Mouse (Mus musculus) adrenal gland, adult 18-20 months (tissue): ENCODE measurements around the gene Tmem109. TPM values are rescaled to one million over a fixed set of nuclear protein-coding genes. Genes with fewer than 3 reads are reported as not detected.

Experiments used
- DNase-seq, 2 experiments: peaks; one replicate each; pipeline ENCODE4 v3.0.0; 2021 to 2022; ENCODE audit warnings: low spot score in 2 of 2
- total RNA-seq, 2 experiments: library from RNA; stranded (reverse); gene quantifications; 1 replicate in 1 of 2; 2 replicates in 1 of 2; pipeline ENCODE4 v1.2.3; 2021

The Tmem109 gene
- total RNA-seq, 2 experiments from 2014 or later: 110 to 148 TPM

DNA sequence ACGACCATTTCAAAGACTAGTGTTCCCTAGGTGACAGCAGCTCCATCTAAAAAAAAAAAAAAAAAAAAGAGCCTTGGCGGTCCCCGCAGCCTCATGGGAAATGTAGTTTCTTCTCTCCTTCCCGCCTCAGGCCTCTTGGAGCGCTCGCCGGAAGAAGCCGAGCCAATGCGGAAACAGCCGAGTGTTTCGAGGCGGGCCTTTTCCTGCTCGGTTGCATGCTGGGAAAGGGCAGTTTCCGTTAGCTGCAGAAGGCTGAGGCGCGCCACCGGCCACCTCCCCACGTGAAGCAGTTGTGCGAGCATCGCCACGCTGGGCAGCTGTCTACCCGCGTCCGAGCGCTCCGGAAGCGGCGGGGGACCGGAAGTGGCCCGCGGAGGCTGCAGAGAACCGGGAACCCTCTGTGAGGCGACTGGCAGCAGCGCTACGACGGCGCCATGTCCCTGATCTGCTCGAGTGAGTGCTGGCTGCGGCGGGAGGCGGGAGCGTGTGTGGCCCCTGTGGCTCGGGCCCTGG, 13.3 kb upstream of the Tmem109 start, which contains the start of gene Prpf19:
TSS of gene Prpf19 (plus strand) at position 216 of the 513 bp plus-strand sequence.
- DNase-seq: peak; percentile 92

- DNase-seq: no peak
Measured at GRCm38 (mm10) chr19:10892201-10892600, 10.4 kb upstream of the Tmem109 start.

GRCm38 (mm10) chr19:10880975-10881425, 801 bp downstream of the Tmem109 start:
- peak in 1 of 2 experiments; percentile 31 for DNase-seq

GRCm38 (mm10) chr19:10880085-10880974, 1.5 kb downstream of the Tmem109 start:
- DNase-seq: no peak

- DNase-seq: no peak
Measured at GRCm38 (mm10) chr19:10878201-10878837, 3.5 kb downstream of the Tmem109 start.

GRCm38 (mm10) chr19:10871328-10871961, 10.4 kb downstream of the Tmem109 start:
- no peak for DNase-seq

- peak in 1 of 2 experiments; percentile 35 for DNase-seq
Measured at GRCm38 (mm10) chr19:10870676-10871075, 11.1 kb downstream of the Tmem109 start.

DNA sequence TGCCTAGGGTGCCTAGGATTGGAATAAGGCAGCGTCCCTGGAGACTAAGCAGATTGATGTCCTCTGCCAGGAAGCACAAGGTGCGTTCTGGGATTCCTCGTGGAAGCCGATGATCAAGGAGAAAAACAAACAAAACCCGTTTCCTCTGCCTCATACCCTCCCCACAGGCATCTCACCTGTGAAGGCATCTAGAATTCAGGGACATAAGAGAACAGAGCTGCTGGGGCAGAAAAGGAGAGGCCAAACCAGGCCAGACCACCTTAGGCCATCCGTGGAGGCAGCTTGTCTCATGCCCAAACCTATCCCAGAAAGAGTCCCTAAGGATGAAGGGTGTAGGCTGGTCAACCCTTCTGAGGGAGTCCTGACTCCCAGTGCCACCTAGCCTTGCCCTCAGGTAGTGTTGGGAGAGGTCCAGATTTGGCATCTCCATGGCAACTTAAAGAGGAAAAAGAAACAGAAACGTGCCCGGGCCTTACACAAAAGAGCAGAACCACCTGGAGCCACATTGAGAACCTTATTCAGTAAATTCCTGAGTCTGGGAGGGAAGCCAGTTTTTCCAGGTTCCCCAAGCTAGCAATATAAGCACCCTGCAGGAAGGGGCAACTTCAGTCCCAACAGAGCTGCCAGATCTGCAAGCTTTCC, 11.8 kb downstream of the Tmem109 start, which contains the start of gene Tmem132a:
TSS of gene Tmem132a (minus strand) at position 55 of the 642 bp plus-strand sequence.
- no peak for DNase-seq

GRCm38 (mm10) chr19:10869241-10869885, 12.4 kb downstream of the Tmem109 start:
- peak; percentile 71 to 75 for DNase-seq

DNA sequence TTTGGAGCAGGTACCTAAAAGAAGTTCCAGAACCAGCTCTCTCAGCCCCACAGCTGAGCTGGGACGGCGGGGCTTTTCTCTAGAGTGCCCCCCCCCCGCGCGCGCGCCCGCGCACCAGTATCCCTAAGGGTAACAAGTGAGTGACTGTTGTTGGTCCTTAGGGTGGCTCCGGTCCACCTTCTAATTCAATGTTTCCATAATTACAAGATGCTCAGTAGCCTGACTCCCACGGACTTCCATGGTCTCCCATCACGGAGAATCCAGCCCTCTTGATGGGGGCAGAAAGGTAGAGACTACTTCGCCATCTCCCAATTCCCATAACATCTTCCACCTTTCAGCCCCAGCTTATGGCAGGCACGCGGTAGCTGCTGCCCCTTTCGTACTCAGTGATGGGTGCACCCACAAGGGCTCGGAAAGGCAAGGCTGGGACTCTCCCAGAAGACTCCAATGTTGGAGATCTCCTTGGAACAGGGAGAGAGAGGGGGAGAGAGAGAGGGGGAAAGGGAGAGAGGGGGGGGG, 13.1 kb downstream of the Tmem109 start:
- no peak for DNase-seq

DNA sequence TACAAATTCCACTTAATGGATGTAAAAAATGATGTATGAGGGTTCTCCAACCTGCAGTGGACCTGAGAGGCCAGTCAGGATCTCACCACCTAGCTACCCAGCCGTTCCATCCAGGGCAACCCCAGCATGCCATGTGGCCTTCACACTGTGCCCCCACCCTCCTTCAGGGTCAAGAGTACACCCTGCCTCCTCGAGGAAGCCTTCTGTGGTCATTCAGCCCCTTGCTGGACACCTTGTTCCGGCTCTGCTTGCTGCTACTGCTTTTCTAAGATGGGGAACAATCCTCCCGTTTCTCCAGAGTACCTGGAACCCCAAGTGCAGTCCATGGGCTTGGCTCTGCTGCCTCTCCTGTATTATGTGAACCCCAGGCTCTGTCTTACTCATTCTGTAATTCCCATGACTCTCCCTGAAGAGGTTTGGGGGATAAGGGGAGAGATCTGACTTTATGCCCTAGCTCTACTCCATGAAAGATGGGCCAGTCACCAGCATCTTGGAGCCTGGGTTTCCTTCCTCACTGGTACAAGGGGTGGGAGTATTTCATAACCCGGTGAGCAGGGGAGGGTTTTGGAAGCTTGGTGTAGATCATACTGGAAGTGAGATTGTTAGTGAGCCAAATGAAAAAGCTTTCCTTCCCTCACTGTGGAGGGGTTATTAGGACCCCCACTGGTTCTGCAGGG, 13.7 kb downstream of the Tmem109 start:
- DNase-seq: no peak

DNA sequence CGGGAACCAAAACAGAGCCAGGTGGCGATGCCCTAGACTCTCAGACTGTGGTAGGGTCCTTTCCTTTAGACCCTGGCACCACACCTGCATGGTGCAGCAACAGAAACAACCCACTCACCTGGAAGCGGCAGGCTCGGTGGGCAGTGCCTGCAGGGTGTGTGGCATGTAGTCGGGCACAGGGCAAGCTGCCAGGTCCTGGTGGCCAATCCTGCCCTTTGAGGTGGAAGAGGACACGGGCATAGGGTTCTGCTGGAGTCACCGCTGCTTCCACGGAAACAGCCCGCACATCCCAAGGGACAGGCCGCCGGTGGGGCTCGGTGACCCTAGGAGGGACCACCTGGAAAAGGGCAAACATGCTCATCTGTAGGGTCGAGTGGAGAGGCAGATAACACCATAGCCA, 15.4 kb downstream of the Tmem109 start:
- DNase-seq: no peak

DNA sequence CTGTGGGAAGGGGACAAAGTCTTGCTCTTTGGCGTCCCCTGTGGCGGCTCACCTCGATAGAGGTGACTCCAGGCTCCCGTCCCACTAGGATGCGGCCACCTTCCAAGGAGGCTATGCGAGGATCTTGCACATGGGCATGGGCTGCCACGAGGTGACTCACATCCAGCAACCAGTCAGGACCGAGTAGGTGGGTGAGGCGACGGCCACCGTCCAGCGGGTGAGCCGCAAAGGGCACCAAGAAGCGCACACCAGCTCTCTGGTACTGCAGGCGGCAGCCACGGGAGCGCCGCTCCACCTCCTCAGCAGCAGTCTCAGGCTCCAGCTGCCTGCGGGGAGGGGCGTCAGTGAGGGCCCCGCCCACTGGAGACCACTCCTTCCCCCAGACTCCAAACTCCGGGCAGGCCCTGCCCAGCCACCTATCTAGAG, 21.7 kb downstream of the Tmem109 start:
- no peak for DNase-seq

DNA sequence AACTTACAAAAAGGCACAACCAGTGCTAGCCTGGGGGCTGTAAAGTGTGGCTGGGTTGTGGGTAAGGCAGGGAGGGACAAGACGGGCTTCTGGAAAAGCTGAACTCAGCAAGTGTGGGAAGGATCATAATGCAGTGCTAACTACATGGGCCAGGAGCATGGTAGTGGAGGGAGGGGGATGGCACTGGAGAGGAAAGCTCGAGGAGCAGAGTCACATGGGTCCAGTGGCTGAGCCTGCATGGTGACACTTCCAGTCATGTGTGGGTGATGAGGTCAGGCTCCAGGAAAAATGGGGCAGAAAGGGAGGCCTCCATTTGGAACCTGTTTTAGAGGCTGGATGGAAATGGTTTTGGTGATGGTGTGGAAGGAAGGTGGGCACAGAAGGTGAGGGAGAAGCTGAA, 25.3 kb downstream of the Tmem109 start:
- no peak for DNase-seq

- DNase-seq: no peak
Measured at GRCm38 (mm10) chr19:10855422-10855821, 26.4 kb downstream of the Tmem109 start.

DNA sequence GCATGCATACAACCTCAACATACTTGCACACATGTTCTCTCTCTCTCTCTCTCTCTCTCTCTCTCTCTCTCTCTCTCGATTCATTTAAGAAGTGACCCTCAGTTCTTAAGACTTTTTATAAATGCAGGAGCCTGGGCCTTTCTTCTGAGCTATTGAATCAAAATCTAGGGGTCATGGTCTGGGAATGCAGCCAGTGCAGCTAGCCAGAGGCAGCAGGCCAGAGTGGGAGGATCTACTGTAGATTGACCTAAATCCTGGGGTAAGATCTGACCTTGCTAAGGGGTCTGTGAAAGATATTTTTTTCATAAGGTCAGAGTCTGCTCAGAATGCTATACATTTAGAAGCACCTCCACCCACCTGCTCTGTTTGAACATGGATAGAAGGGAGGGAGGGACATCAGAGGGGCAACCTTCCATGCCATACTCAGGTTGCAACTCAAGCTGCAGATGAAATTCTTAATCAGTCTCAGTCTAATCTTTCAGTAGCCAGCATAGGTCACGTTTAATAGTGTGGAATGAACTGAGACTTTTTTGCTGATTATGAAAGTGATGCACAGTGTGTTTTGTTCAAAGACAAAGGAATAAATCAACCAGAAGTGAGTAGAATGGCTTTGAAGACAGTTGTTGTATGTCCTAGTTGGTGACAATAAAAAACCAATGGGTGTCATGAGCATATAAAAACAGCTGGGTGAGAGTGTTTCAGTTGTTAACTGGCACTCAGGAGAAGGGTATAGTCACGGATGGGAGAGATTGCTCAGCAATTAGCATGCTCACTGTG, 34.3 kb downstream of the Tmem109 start:
- DNase-seq: no peak

DNA sequence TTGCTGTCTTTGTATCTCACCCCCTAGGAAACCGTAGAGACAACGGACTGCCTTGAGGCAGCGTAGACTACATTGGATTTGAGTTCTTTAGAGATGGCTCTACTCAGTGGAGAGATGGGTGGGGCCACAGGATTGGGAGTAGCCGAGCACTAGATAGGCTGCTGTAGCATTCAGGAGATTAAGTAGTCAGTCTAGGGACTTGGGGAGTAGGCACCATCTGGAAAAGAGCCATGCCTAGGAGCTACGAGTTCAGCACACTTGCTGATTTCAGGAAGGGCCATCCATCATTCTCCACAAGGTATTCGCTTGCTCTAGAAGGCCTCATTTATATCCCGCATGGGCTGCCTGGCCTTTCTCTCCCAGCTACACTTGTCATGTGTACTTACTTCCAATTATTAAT, 35.7 kb downstream of the Tmem109 start:
- DNase-seq: no peak

- DNase-seq: no peak
Measured at GRCm38 (mm10) chr19:10845454-10845853, 36.3 kb downstream of the Tmem109 start.

DNA sequence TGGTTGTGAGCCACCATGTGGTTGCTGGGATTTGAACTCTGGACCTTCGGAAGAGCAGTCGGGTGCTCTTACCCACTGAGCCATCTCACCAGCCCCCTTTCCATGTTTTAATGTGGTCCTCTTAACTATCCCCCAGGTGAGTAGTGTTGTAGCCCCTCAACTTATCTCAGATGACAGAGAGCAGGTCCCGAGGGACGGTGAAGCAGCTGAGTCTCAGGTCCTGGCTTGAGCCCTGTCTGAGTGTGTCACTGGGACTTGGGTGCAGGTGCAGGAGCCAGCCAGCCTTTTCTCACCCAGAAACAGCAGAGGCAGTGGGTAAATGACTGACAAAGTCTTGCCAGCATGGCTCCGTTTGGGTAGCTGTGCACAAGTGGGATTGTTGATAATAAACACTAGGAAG, 37.6 kb downstream of the Tmem109 start:
- no peak for DNase-seq
